Mouse (Mus musculus) right cerebral cortex, postnatal 36 days (tissue): ENCODE measurements around the gene Gm12216.
"Not testable (repeated sequence)": the region's sequence is repeated elsewhere in the genome, so short reads cannot be mapped to it uniquely, and the experiment has no call there.

Source experiments
- DNase-seq, 2 experiments: peaks; one replicate each; pipeline ENCODE4 v3.0.0; 2022; ENCODE audit warnings: low spot score in 2 of 2, mixed read lengths in 1 of 2

The Gm12216 gene

DNA sequence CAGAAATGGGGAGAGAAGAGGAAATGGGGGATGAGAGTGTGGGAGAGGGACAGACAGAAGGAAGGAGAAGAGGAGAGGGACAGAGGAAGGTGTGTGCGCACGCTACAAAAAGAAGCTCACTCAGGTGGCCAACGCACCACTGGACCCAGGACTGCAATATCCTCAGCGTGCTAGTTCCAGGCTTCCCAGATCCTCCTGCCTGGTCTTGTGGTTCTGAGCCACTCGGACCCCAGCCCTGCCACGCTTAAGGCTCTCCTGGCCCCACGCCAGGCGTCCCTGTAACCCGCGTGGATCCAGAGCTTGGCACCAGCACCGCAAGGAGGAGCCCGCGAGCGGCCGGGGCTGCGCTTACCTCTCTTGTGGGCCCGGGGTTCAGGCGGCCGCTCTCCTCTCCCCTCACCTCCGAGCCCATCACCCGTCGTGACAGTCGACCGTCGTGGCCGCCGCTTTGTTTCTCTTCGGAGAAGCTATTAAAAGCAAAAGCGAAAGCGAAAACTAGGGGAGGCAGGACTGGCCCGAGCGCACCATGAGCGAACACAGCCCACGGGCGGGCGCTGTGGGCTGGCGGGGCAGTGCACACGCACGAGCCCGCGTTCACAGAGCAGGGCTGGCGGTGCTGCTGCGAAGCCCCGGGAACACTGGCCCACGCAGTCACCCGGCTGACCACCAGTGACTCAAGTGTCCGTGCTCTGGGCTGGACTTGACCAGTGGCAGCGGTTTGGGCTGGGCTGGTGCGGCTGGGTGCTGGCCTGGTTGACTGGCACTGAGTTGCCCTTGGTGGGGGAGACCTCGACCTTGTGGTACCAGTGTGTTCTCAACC is at the start of gene Gm12216:
Gene Gm12216, minus strand, starts transcription at position 496 of the 820 bp plus-strand sequence.
- not testable (repeated sequence) for DNase-seq

GRCm38 (mm10) chr11:53908686-53909085 is 49.6 kb upstream of the Gm12216 start:
- DNase-seq: no peak

DNA sequence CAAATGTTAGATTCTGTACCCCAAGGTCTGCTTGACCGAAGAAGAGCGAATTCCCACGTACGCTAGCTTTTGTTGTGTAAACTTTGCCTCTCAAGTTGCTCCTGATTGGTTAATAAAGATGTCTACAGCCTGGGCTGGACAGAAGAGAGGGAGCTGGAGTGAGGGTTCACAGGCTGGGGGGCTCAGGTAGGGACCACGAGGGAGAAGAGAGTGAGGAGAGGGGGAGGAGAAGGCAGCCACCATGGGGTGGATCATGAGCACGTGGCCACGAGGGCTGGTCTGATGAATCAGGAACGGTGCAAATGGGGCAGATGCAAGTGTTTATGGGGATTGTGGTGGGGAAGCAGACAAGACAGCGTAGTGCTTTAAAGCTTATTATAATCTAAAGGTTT is 45.5 kb upstream of the Gm12216 start:
- DNase-seq: no peak

GRCm38 (mm10) chr11:53903781-53904533 is 44.9 kb upstream of the Gm12216 start:
- no peak for DNase-seq

- DNase-seq: no peak
Observed at GRCm38 (mm10) chr11:53902741-53903140, 43.7 kb upstream of the Gm12216 start.

- no peak for DNase-seq
Observed at GRCm38 (mm10) chr11:53900991-53901390, 41.9 kb upstream of the Gm12216 start.

DNA sequence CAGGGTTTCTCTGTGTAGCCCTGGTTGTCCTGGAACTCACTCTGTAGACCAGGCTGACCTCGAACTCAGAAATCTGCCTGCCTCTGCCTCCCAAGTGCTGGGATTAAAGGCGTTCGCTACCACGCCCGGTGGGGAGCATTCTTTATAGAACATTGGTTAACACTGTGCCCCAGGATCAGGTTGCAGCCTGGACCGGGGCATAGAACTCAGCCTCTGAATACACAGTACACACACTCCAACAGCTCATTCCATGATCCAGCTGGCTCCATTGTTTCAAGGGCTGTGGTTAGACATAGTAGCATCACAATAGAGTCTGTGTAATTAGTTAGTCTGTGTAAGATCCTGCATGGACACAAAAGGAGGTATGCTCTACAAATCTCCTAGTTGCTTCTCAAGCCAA is 40.9 kb upstream of the Gm12216 start:
- DNase-seq: no peak

DNA sequence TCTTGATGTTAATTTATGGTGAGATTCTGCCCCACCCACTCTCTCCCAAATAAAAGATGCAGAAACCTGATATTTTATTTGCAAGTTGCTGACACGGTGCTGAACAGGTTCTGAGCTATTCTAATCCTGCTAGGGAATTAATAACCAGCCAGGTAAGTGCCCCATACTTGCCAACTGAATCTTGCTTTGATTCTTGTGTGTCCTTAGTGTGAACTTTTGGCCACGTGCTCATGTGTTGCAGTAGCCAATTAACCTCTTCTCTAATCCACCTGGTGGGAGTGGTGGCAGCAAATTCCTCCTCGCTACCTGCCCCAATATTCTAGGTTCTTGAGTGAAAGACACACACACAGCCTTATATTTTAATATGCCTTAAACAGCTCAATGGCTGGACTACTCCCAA is 39.9 kb upstream of the Gm12216 start:
- DNase-seq: no peak

DNA sequence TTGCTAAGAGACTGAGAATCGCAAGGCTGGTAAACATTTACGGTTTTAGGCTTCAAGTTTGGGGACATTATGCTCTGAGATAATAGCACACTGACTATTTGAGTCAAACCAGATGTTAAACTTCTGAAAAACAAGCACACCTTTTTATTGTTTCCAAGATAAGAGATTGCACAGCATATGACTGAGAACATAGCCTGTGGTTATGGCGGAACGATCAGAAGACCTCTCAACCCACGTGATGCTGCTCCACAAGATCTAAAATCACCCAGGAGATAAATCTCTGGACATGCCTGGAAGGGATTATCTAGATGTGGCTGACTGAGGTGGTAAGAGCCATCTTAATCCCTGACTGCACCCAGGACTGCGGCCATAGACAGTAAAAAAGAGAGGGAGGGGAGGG is 37.9 kb upstream of the Gm12216 start:
- DNase-seq: no peak

- DNase-seq: no peak
Observed at GRCm38 (mm10) chr11:53893451-53893850, 34.4 kb upstream of the Gm12216 start.

- DNase-seq: no peak
Observed at GRCm38 (mm10) chr11:53892716-53893416, 33.8 kb upstream of the Gm12216 start.

DNA sequence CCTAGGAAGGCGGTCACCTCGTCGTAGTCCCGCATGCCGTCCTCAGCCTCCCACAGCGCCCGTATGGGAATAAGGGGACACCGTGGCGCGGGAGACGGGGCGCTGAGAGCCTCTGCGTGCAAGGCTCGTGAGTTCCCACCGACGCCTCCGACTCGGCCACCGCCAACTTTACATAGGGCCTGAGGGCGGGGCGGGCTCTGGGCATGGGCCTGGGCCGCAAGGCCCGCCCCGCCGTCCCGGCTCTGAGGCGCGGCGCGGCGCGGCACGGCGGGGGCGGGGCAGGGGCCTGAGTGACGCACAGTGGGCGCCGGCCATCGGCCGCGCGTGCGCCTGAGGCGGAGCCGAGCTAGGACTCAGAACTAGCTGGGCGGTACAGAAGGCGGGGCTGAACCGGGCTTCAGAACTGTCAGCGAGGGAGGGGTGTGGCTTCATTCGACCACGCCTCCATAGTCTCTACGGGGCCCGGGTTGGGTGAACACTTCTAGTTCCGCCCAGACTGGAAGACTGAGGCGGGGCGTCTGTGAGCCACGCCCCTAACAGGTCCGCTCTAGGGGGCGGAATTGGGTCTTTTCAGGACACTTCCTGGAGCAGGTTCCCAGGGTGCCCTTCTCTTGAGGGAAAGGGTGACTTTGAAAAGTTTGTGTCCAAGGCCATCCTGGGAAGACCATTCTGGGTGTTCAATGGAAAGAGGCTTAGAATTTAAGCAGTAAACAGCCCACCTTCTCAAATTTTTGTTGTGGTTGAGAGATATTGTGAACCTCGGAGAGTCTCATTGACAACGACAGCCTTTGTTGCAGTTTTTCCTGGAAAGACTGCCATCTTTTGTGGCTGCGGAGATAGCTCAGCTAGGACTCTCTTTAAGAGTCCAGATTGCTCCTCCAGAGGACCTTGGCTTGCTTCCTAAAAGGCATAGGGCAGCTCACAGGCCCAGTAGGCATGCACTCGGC is 32.7 kb upstream of the Gm12216 start, which contains the start of gene Slc22a5:
Gene Slc22a5, minus strand, starts transcription at position 156 of the 947 bp plus-strand sequence.
- DNase-seq: peak; percentile 97 to 98

DNA sequence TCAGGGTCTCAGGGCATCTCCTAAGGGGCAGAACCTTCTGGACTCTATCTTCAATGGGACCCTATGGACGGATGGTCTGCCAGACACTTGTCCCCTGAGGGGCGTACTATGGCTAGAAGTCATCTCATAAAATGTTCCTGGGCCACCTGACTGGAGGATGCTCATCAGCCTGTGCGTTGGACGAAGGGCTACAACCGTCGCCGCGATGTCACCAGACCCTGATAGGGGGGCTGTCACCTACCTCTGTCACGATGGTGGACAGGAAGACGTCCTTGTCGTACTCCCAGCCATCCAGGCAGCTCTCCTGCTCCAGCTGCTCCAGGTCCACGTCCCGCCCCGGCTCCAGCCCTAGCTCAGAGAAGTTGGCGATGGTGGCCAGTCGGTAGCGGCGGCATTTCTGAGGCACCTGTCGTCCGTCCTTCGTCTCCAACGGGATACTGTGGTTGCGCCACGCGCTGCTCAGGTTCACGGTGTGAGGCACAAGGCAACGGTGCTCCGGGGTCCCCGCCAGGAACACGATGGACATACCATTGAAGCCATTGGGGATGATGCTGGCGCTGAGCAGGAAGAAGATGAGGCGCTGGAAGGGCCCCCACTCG is 31.9 kb upstream of the Gm12216 start:
- DNase-seq: peak in 1 of 2 experiments; percentile 20

DNA sequence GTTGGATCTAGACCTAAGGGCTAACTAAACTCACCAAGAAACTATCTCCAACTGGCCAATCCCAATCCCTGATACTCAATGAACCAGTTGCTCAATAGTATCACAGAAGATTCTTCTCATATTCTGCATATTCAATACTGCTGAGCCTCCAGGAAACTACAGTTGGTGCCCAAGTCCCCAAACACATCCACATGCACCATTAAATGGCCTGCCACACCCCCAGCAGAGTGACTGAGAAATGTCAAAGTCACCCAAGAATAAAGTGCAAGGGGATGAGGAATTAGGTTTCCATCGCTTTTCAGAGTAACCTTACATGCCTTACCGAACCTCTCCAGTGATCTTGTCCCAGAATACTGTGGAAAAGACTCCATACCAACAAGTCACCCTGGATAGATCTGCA is 31.2 kb upstream of the Gm12216 start:
- no peak for DNase-seq

- no peak for DNase-seq
Observed at GRCm38 (mm10) chr11:53889091-53889645, 30.1 kb upstream of the Gm12216 start.

GRCm38 (mm10) chr11:53888242-53888641 is 29.2 kb upstream of the Gm12216 start:
- DNase-seq: no peak

DNA sequence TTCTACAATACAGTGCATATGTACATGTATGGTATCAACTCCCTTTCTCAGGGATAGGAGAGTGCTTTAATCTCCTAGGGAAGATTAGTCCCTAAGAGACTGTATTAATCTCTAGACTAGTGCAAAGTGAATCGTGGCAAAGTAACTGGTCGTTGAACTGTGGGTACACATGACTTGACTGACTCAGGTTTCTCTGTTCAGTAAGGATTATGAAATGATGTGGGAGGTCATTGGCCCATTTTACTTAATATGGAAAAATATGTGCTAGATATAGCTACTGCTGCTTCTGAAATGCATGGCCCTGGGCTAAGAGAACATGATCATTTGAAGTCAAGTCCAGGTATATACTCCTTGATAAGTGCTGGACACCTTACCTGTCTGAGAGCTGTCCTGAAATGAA is 24.2 kb upstream of the Gm12216 start:
- no peak for DNase-seq

GRCm38 (mm10) chr11:53878096-53878495 is 19.0 kb upstream of the Gm12216 start:
- not testable (repeated sequence) for DNase-seq

- no peak for DNase-seq
Observed at GRCm38 (mm10) chr11:53876488-53876887, 17.4 kb upstream of the Gm12216 start.

DNA sequence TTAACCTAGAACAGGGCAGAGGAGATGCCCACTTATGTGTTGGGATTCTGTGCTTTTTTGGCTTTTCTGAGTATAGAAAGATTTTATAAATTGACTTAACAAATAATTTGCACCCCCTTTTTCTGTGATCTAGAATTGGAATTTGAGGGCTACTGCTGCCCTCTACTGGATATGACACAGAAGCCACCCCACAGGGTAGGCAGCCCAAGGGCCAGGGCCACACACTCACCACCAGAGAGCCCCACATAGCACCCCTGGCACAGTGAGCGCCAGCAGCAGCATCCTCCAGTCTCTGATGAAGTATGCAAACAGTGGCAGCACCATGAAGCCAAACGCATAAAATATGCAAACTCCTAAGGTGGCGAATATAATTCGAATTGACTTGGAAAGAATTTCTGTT is 15.7 kb upstream of the Gm12216 start:
- no peak for DNase-seq
